Mouse (Mus musculus): Measurements from ENCODE around the gene Ntn4. TPM values are rescaled to one million over a fixed set of nuclear protein-coding genes. Genes with fewer than 3 reads are reported as not detected.

Gene Ntn4
- total and polyA plus RNA-seq, 2 experiments from 2014 or later, result 0.99 to 13.1 TPM

DNA sequence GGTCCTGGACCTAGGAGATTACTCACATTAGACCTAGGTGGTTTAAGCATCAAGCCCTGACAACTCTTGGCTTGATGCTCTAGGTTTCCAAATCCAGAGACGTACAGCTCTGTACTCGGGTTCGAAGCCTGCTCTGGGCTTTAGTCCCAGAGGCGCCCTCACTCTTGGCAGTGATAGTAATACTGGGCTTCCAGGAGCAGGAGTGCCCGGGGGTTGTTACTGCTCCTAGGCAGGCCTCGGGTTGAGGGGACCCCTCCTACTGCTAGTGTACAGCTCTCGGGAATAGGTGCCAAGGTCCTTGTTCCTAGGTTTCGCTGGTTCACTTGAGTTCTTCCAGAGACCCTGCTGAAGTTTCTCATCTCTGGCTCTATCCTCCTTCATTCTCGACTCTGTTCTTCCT is 34.2 kb upstream of the Ntn4 start:
- no peak overlapping the region for H3K4me2 ChIP-seq (ENCODE audit: low read depth, low read length)
- H3K9me3 ChIP-seq (ENCODE audit: low read length), result 0 out of 2 replicates have a peak, but pooled peaks cover 2% of the 10 kb centered on the region
- H3K4me1 ChIP-seq (ENCODE audit: insufficient read depth, low read length), result no peaks in the 10 kb centered on the region
- no peak for ATAC-seq
- no peak for TF ChIP-seq CTCF (IDR thresholded peaks at IDR 0.05; ENCODE audit: low read depth)
- H3K36me3 ChIP-seq (ENCODE audit: insufficient read depth, low read length), result no peaks in the 10 kb centered on the region
- H3K27ac ChIP-seq, result no peak overlapping the region
- H3K9ac ChIP-seq (replicated peaks; ENCODE audit: low read length), result no peak overlapping the region
- 90% methylated on average over 9 of the region's 9 CpGs for WGBS
- no peaks in the 10 kb centered on the region for H3K27me3 ChIP-seq (ENCODE audit: insufficient read depth, low read length)
- no peak overlapping the region for H3K4me3 ChIP-seq (ENCODE audit: low read length)
- no peak for DNase-seq (ENCODE audit: low spot score)

DNA sequence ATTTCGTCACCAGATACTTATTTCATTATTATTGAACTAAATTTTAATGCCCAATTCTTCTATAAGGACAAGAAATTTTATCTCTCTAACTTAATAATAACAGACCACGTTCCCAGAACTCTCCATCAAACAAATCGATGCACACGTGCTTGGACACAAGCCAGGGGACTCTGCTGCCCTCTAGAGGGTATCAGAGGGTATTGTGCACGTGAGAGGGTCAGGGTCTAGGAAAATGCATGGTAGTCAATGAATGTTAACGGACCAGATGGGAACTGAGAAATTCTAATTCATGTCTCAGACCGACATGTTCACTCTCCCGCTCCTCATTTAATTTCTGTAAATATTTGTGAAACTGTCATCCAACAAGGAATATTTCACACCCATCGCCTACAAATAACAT is 32.4 kb upstream of the Ntn4 start:
- Histone ChIP-seq H3K4me1 (ENCODE audit: insufficient read depth, low read length) (no peaks in the 10 kb centered on the region), H3K27ac (no peak overlapping the region), H3K27me3 (ENCODE audit: insufficient read depth, low read length) (no peaks in the 10 kb centered on the region), H3K4me2 (ENCODE audit: low read depth, low read length) (no peak overlapping the region), H3K36me3 (ENCODE audit: insufficient read depth, low read length) (no peaks in the 10 kb centered on the region), H3K9ac (replicated peaks; ENCODE audit: low read length) (no peak overlapping the region), H3K9me3 (ENCODE audit: low read length) (0 out of 2 replicates have a peak, but pooled peaks cover 2% of the 10 kb centered on the region), H3K4me3 (ENCODE audit: low read length) (no peak overlapping the region)
- DNase-seq (ENCODE audit: low spot score), result peak; percentile 54
- 52% methylated on average over 9 of the region's 9 CpGs for WGBS
- no peak for ATAC-seq
- peak; percentile 70 for TF ChIP-seq CTCF (IDR thresholded peaks at IDR 0.05; ENCODE audit: low read depth)

DNA sequence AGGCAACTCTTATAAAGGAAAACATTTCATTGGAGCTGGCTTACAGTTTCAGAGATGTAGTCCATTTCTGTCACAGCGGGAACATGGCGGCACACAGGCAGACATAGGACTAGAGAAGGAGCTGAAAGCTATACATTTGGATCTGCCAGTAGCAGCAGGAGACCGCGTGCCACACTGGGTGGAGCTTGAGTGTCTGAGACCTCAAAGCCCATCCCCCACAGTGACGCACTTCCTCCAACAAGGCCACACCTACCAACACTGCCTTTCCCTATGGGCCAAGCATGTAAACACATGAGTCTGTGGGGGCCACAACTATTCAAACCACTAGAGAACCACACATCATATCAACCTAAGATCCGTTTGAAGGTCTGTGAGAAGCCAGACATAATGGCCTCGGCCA is 31.2 kb upstream of the Ntn4 start:
- 94% methylated on average over 7 of the region's 7 CpGs for WGBS
- H3K4me2 ChIP-seq (ENCODE audit: low read depth, low read length), result no peak overlapping the region
- H3K27ac ChIP-seq, result no peak overlapping the region
- no peak overlapping the region for H3K4me3 ChIP-seq (ENCODE audit: low read length)
- no peaks in the 10 kb centered on the region for H3K27me3 ChIP-seq (ENCODE audit: insufficient read depth, low read length)
- 0 out of 2 replicates have a peak, but pooled peaks cover 2% of the 10 kb centered on the region for H3K9me3 ChIP-seq (ENCODE audit: low read length)
- TF ChIP-seq CTCF (IDR thresholded peaks at IDR 0.05; ENCODE audit: low read depth), result no peak
- H3K36me3 ChIP-seq (ENCODE audit: insufficient read depth, low read length), result no peaks in the 10 kb centered on the region
- ATAC-seq (no peak), DNase-seq (ENCODE audit: low spot score) (no peak)
- H3K4me1 ChIP-seq (ENCODE audit: insufficient read depth, low read length), result no peaks in the 10 kb centered on the region
- H3K9ac ChIP-seq (replicated peaks; ENCODE audit: low read length), result no peak overlapping the region

DNA sequence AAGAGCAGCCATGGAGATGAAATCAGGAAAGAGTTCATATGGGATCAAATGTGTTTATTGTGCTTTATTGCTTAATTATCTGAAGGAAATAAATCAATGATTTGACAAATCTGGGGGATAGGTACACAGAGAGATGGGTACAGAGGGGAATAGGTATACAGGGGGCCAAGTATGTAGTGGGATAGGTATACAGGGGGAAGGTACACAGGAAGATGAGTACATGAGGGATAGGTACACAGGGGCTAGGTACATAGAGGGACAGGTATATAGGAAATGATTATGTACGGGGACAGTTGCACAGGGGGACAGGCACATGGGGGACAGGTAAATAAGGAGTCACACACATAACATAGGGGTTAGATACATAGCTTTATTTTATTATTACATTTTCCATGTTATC is 29.6 kb upstream of the Ntn4 start:
- no peaks in the 10 kb centered on the region for H3K36me3 ChIP-seq (ENCODE audit: insufficient read depth, low read length)
- H3K4me2 ChIP-seq (ENCODE audit: low read depth, low read length), result no peak overlapping the region
- H3K9me3 ChIP-seq (ENCODE audit: low read length), result 0 out of 2 replicates have a peak, but pooled peaks cover 2% of the 10 kb centered on the region
- 94% methylated on average over 1 of the region's 1 CpGs for WGBS
- TF ChIP-seq CTCF (IDR thresholded peaks at IDR 0.05; ENCODE audit: low read depth), result no peak
- no peaks in the 10 kb centered on the region for H3K27me3 ChIP-seq (ENCODE audit: insufficient read depth, low read length)
- DNase-seq (ENCODE audit: low spot score), result no peak
- ATAC-seq, result no peak
- H3K27ac ChIP-seq, result no peak overlapping the region
- no peaks in the 10 kb centered on the region for H3K4me1 ChIP-seq (ENCODE audit: insufficient read depth, low read length)
- H3K4me3 ChIP-seq (ENCODE audit: low read length), result no peak overlapping the region
- no peak overlapping the region for H3K9ac ChIP-seq (replicated peaks; ENCODE audit: low read length)

DNA sequence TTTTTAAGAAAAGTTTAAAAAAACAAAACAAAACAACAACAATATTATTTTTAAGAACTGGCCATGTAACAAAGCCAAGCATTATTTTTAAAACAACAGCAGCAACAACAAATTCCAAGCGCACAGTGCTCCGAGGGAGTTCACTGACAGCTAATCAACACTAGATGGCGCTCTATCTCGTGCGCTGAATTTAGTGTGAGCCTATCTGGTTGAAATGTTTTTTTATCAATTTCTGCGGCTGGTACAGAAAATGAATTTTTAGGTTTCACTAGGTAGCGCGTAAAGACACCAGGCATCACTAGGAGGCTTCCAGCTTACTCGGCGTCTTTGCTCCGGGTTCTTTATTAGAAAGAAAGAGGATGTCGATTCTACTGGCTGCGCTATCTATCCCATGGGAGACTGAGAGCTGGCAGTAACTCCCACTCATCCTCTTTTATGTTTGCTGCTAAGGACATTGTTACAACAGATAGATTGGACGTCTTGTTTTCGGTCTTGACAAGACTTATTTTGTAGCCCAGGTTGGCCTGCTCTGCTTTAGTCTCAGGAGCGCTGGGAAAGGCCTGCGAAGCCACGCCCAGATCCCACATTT is 29.0 kb upstream of the Ntn4 start:
- WGBS, result 40% methylated on average over 18 of the region's 18 CpGs
- Histone ChIP-seq H3K27me3 (ENCODE audit: insufficient read depth, low read length) (no peaks in the 10 kb centered on the region), H3K9me3 (ENCODE audit: low read length) (0 out of 2 replicates have a peak, but pooled peaks cover 2% of the 10 kb centered on the region), H3K9ac (replicated peaks; ENCODE audit: low read length) (no peak overlapping the region), H3K4me3 (ENCODE audit: low read length) (peak overlapping the region; percentile 18; the same call in 1 of the 2 replicates), H3K36me3 (ENCODE audit: insufficient read depth, low read length) (no peaks in the 10 kb centered on the region), H3K4me1 (ENCODE audit: insufficient read depth, low read length) (no peaks in the 10 kb centered on the region), H3K4me2 (ENCODE audit: low read depth, low read length) (peak overlapping the region; percentile 43), H3K27ac (no peak overlapping the region)
- peak; percentile 92 for TF ChIP-seq CTCF (IDR thresholded peaks at IDR 0.05; ENCODE audit: low read depth)
- DNase-seq (ENCODE audit: low spot score), result peak; percentile 86
- ATAC-seq, result peak; percentile 72

DNA sequence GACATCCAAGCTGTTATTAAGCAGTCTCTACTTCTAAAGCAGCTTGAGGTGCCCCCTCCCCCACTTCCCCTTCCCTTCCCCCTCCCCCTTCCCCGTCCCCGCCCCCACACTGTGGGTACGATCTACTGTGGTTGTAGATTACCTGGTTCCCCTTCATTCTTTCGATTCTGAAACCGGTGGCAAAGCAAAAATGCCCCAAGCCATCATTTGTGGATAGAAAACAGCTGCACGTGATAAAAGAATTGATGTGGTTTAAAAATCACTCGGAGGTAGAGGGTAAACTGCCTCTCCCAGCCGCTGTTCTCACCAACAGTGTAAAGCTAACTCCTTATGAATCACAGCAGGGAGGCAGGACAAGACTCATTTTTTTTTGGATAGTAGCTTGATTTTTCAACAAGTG is 25.6 kb upstream of the Ntn4 start:
- Histone ChIP-seq H3K36me3 (ENCODE audit: insufficient read depth, low read length) (no peaks in the 10 kb centered on the region), H3K27ac (no peak overlapping the region), H3K9me3 (ENCODE audit: low read length) (0 out of 2 replicates have a peak, but pooled peaks cover 2% of the 10 kb centered on the region), H3K27me3 (ENCODE audit: insufficient read depth, low read length) (no peaks in the 10 kb centered on the region), H3K4me1 (ENCODE audit: insufficient read depth, low read length) (no peaks in the 10 kb centered on the region), H3K4me3 (ENCODE audit: low read length) (no peak overlapping the region), H3K4me2 (ENCODE audit: low read depth, low read length) (no peak overlapping the region), H3K9ac (replicated peaks; ENCODE audit: low read length) (no peak overlapping the region)
- WGBS, result 77% methylated on average over 8 of the region's 8 CpGs
- DNase-seq (ENCODE audit: low spot score), result no peak
- no peak for ATAC-seq
- TF ChIP-seq CTCF (IDR thresholded peaks at IDR 0.05; ENCODE audit: low read depth), result no peak

DNA sequence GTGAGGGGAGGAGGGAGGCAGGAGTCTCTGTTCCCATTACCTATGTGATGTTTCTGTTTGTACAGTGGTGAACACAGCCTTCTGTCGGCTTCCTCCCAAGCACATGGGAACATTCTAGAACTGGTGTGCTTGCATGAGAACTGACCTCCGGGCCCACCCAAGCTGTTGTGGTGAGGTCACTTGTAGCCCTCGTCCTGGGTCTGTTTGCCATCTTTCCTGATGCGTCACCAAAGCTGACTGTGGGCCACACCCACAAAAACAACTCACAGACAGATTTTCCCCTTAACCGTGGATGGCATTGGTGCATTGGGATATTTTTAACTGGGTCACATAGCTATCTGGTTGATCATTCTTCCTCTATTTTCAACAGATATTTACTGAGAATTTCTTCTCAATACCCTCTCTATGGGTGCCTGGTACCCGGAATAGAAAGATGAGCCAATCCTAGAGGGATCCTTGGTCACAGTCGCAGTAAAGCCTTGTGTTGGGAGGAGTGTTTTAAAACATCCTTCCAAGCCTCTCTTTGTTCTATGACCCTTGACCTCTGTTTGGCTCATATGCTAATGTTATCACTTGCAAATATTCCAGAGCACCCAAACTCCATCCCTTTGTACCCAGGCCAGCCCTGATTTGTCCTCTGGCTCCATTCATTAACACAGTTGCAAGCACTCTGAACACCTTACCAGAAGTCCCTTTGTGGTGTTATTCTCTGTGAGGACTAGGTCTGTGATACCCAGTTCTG is 19.9 kb upstream of the Ntn4 start:
- no peak for ATAC-seq
- WGBS, result 67% methylated on average over 7 of the region's 7 CpGs
- no peaks in the 10 kb centered on the region for H3K4me1 ChIP-seq (ENCODE audit: insufficient read depth, low read length)

More for the DNA sequence above, 19.9 kb upstream of the Ntn4 start:
- DNase-seq (ENCODE audit: low spot score), result no peak
- Histone ChIP-seq H3K27me3 (ENCODE audit: insufficient read depth, low read length) (no peaks in the 10 kb centered on the region), H3K27ac (no peak overlapping the region), H3K9ac (replicated peaks; ENCODE audit: low read length) (no peak overlapping the region), H3K9me3 (ENCODE audit: low read length) (no peaks in the 10 kb centered on the region), H3K36me3 (ENCODE audit: insufficient read depth, low read length) (no peaks in the 10 kb centered on the region), H3K4me2 (ENCODE audit: low read depth, low read length) (no peak overlapping the region), H3K4me3 (ENCODE audit: low read length) (no peak overlapping the region)
- TF ChIP-seq CTCF (IDR thresholded peaks at IDR 0.05; ENCODE audit: low read depth), result no peak
